13 mouse cellular contexts compared by ENCODE assay signal in genomic region chr6:115989032-115989431, GRCm38 (mm10). TPM values are rescaled to one million over a fixed set of nuclear protein-coding genes. Genes with fewer than 3 reads are reported as not detected.
DNase-seq lines count a peak whose midpoint lies in the region; ATAC-seq and TF ChIP-seq lines count a peak whose summit lies in the region.
"Had no signal": no experiment of that assay in that cellular context is flagged by ENCODE, and none has a peak within 500 bp of the region (broad histone marks: within the 10 kb centered on the region; RNA-seq: fewer than 3 reads in every experiment).

No protein-coding gene starts in this region.

- H3K4me1 ChIP-seq in kidney, postnatal 0 days (replicated peaks; ENCODE audit: insufficient read depth, low read length) = peaks cover 51% of the 10 kb centered on the region

- 0 out of 2 replicates have a peak overlapping the region, but pooled peaks have one; percentile 1 for H3K4me3 ChIP-seq in kidney, postnatal 0 days (replicated peaks; ENCODE audit: low read depth, low read length)

- no peaks in the 10 kb centered on the region; the same call in 1 of the 2 replicates for H3K27me3 ChIP-seq in kidney, postnatal 0 days (ENCODE audit: insufficient read depth, low read length)

- peak overlapping the region; percentile 82 for H3K4me2 ChIP-seq in kidney, postnatal 0 days (ENCODE audit: low read length)

- no peak for ATAC-seq in kidney, postnatal 0 days (replicated peaks; ENCODE audit: low FRiP score, low read depth)

- no peak for TF ChIP-seq CTCF in kidney, postnatal 0 days (IDR thresholded peaks at IDR 0.05; ENCODE audit: low read depth)

- 69% methylated on average over 5 of the region's 5 CpGs for WGBS in kidney, postnatal 0 days

- H3K36me3 ChIP-seq in kidney, postnatal 0 days (ENCODE audit: insufficient read depth, low read length) = no peaks in the 10 kb centered on the region

- no peaks in the 10 kb centered on the region for H3K9me3 ChIP-seq in kidney, postnatal 0 days (replicated peaks; ENCODE audit: low read length)
- H3K9me3 ChIP-seq: megakaryocyte, embryonic 14.5 days had no signal

- no peak overlapping the region for H3K27ac ChIP-seq in kidney, postnatal 0 days

- peak; percentile 67 for DNase-seq in adrenal gland, postnatal 10 days
- no peak for DNase-seq in adrenal gland, adult 8-10 months
- DNase-seq in kidney, postnatal 0 days (ENCODE audit: low spot score) = no peak
- no peak for DNase-seq in kidney, postnatal 4 days
- DNase-seq in thymus, postnatal 4 days = peak; percentile 57
- no peak for DNase-seq in thymus, postnatal 0 days (ENCODE audit: low spot score)
- DNase-seq in cerebellum, adult 11 months = no peak
- no peak for DNase-seq in gastrocnemius, adult 8-10 months (ENCODE audit: low spot score in 2 of 2)

- H3K9ac ChIP-seq in kidney, postnatal 0 days (ENCODE audit: low read depth, low read length) = no peak overlapping the region

RNA-seq across cellular contexts. Expression of gene Plxnd1, which starts 5.8 kb away (rescaled TPM):
- total RNA-seq in adrenal gland, postnatal 10 days (2021) = 100 to 1,000 TPM; 155 to 215 TPM
- total RNA-seq in adrenal gland, adult 8-10 months (2022) = 100 to 1,000 TPM; 176 to 243 (median 208) TPM
- polyA plus RNA-seq in kidney, postnatal 0 days (2015; fragmentation: Nextera tagmentation; extraction: Ambion mirVana) = 42.3 and 42.4 TPM in 2 replicates
- 45.4 and 47.4 TPM in 2 replicates for polyA plus RNA-seq in thymus, postnatal 0 days (2015; fragmentation: Nextera tagmentation; extraction: Ambion mirVana)
- 10 to 100 TPM; 12.9 to 25.5 (median 19.1) TPM for total RNA-seq in gastrocnemius, adult 8-10 months (2022)

RNA-seq across cellular contexts. Expression of gene H1foo, which starts 44.3 kb away (rescaled TPM):
- not detected for total RNA-seq in adrenal gland, postnatal 10 days (2021)
- under 1 TPM in 1 of 4 experiments, not detected in 3; 0.40 TPM for total RNA-seq in adrenal gland, adult 8-10 months (2022)
- polyA plus RNA-seq in kidney, postnatal 0 days (2015; fragmentation: Nextera tagmentation; extraction: Ambion mirVana) = not detected in 2 replicates
- polyA plus RNA-seq in thymus, postnatal 0 days (2015; fragmentation: Nextera tagmentation; extraction: Ambion mirVana) = 0.23 and 0.28 TPM in 2 replicates
- not detected for total RNA-seq in gastrocnemius, adult 8-10 months (2022)
- total RNA-seq: common myeloid progenitor, adult 5-6 weeks; granulocyte monocyte progenitor cell, adult 5-6 weeks; left cerebral cortex, adult 18-20 months had no signal
- polyA plus RNA-seq: C2C12 had no signal

RNA-seq across cellular contexts. Expression of gene Rho, which starts 57.5 kb away (rescaled TPM):
- under 1 TPM; 0.39 to 0.42 TPM for total RNA-seq in adrenal gland, postnatal 10 days (2021)
- 1 to 10 TPM in 3 of 4 experiments, under 1 TPM in 1; 0.52 to 1.9 (median 1.2) TPM for total RNA-seq in adrenal gland, adult 8-10 months (2022)
- polyA plus RNA-seq in kidney, postnatal 0 days (2015; fragmentation: Nextera tagmentation; extraction: Ambion mirVana) = not detected in 2 replicates
- polyA plus RNA-seq in thymus, postnatal 0 days (2015; fragmentation: Nextera tagmentation; extraction: Ambion mirVana) = 0.10 TPM in 1 of 2 replicates, not detected in the other
- not detected for total RNA-seq in gastrocnemius, adult 8-10 months (2022)
- total RNA-seq: common myeloid progenitor, adult 5-6 weeks; granulocyte monocyte progenitor cell, adult 5-6 weeks had no signal

Comparison
In these comparisons a context has a peak if more than half of its experiments do, and no peak if none do; other contexts are left out.
1. DNase-seq: peak in adrenal gland, postnatal 10 days (single experiment) and thymus, postnatal 4 days (single experiment); none in adrenal gland, adult 8-10 months (single experiment), kidney, postnatal 0 days (single experiment), kidney, postnatal 4 days (0 of 2), thymus, postnatal 0 days (single experiment), cerebellum, adult 11 months (single experiment) and gastrocnemius, adult 8-10 months (0 of 2).
2. RNA of gene Plxnd1, which starts 5.8 kb away (total RNA-seq): 176 to 243 TPM in adrenal gland, adult 8-10 months and 155 to 215 TPM in adrenal gland, postnatal 10 days; 12.9 to 25.5 TPM in gastrocnemius, adult 8-10 months; every median in the first group is over 4 times any median in the second.